Mouse (Mus musculus): ENCODE data around the gene Cxcl10.
"Not testable (repeated sequence)": the region's sequence is repeated elsewhere in the genome, so short reads cannot be mapped to it uniquely, and the experiment has no call there.

Gene Cxcl10

GRCm38 (mm10) chr5:92369151-92369994 is 20.7 kb upstream of the Cxcl10 start:
- DNase-seq (ENCODE audit: low spot score in 2 of 2): peak; percentile 73 to 81

GRCm38 (mm10) chr5:92368392-92368791 is 19.7 kb upstream of the Cxcl10 start:
- DNase-seq (ENCODE audit: low spot score in 2 of 2): no peak

GRCm38 (mm10) chr5:92366565-92366964 is 17.9 kb upstream of the Cxcl10 start:
- no peak for DNase-seq (ENCODE audit: low spot score in 2 of 2)

- DNase-seq (ENCODE audit: low spot score in 2 of 2): no peak
These were observed 16.5 kb upstream of the Cxcl10 start for GRCm38 (mm10) chr5:92365146-92365705.

GRCm38 (mm10) chr5:92364011-92364410 is 15.3 kb upstream of the Cxcl10 start:
- no peak for DNase-seq (ENCODE audit: low spot score in 2 of 2)

- no peak for DNase-seq (ENCODE audit: low spot score in 2 of 2)
These were observed 14.5 kb upstream of the Cxcl10 start for GRCm38 (mm10) chr5:92363179-92363578.

GRCm38 (mm10) chr5:92358767-92359455 is 10.2 kb upstream of the Cxcl10 start:
- no peak for DNase-seq (ENCODE audit: low spot score in 2 of 2)

GRCm38 (mm10) chr5:92358033-92358432 is 9.3 kb upstream of the Cxcl10 start:
- no peak for DNase-seq (ENCODE audit: low spot score in 2 of 2)

GRCm38 (mm10) chr5:92353517-92353916 is 4.8 kb upstream of the Cxcl10 start:
- DNase-seq (ENCODE audit: low spot score in 2 of 2): peak in 1 of 2 experiments; percentile 47

GRCm38 (mm10) chr5:92352716-92353115 is 4.0 kb upstream of the Cxcl10 start:
- not testable (repeated sequence) for DNase-seq (ENCODE audit: low spot score in 2 of 2)

- no peak for DNase-seq (ENCODE audit: low spot score in 2 of 2)
These were observed 1.0 kb upstream of the Cxcl10 start for GRCm38 (mm10) chr5:92349731-92350130.

GRCm38 (mm10) chr5:92345006-92345405 is 3.7 kb downstream of the Cxcl10 start:
- DNase-seq (ENCODE audit: low spot score in 2 of 2): no peak

- DNase-seq (ENCODE audit: low spot score in 2 of 2): no peak
These were observed 8.1 kb downstream of the Cxcl10 start for GRCm38 (mm10) chr5:92340606-92341005.

GRCm38 (mm10) chr5:92336743-92337142 is 11.9 kb downstream of the Cxcl10 start:
- no peak for DNase-seq (ENCODE audit: low spot score in 2 of 2)

GRCm38 (mm10) chr5:92332359-92332840 is 16.3 kb downstream of the Cxcl10 start:
- no peak for DNase-seq (ENCODE audit: low spot score in 2 of 2)

GRCm38 (mm10) chr5:92331635-92332338 is 16.9 kb downstream of the Cxcl10 start, which contains the start of gene Art3:
Art3 (plus strand) TSS chr5:92331827.
- DNase-seq (ENCODE audit: low spot score in 2 of 2): no peak

- DNase-seq (ENCODE audit: low spot score in 2 of 2): no peak
These were observed 17.6 kb downstream of the Cxcl10 start for GRCm38 (mm10) chr5:92331122-92331521.

GRCm38 (mm10) chr5:92327929-92328328 is 20.8 kb downstream of the Cxcl10 start, which contains the start of gene Cxcl9:
Cxcl9 (minus strand) TSS chr5:92328079.
- DNase-seq (ENCODE audit: low spot score in 2 of 2): no peak

- DNase-seq (ENCODE audit: low spot score in 2 of 2): no peak
These were observed 21.3 kb downstream of the Cxcl10 start for GRCm38 (mm10) chr5:92327367-92327766.

- no peak for DNase-seq (ENCODE audit: low spot score in 2 of 2)
These were observed 25.4 kb downstream of the Cxcl10 start for GRCm38 (mm10) chr5:92323264-92323663.

GRCm38 (mm10) chr5:92322612-92323011 is 26.1 kb downstream of the Cxcl10 start:
- DNase-seq (ENCODE audit: low spot score in 2 of 2): no peak
